Mouse (Mus musculus): ENCODE results near the gene Cks2.
"Not testable (repeated sequence)": the region's sequence is repeated elsewhere in the genome, so short reads cannot be mapped to it uniquely, and the experiment has no call there.

GRCm38 (mm10) chr13:51635384-51635783 is 9.6 kb upstream of the Cks2 start:
- TF ChIP-seq EP300 (optimal IDR thresholded peaks at IDR 0.05); CTCF (IDR thresholded peaks at IDR 0.05; ENCODE audit: low read depth): not testable (repeated sequence)

Measured in stomach, postnatal 0 days (tissue).